Mouse (Mus musculus) forebrain, embryonic 10.5 days (tissue): ENCODE measurements around the gene Zfp981. TPM values are rescaled to one million over a fixed set of nuclear protein-coding genes. Genes with fewer than 3 reads are reported as not detected.

Experiments used
- polyA plus RNA-seq: library from polyadenylated mRNA; unstranded; fragments of >200 nt; fragmentation: Nextera tagmentation; extraction: Ambion mirVana; gene quantifications from 2 replicates; pipeline ENCODE4 v1.2.1, GENCODE M21; 2016

Zfp981 gene
- polyA plus RNA-seq, 1 experiment from 2014 or later, result 0.07 TPM

Other genes starting within 250 kb of the Zfp981 start
- gene Zfp992, start 53.0 kb upstream of the Zfp981 start, polyA plus RNA-seq, result 4.0 and 4.3 TPM in 2 replicates
- gene Zfp993, start 108.9 kb downstream of the Zfp981 start, polyA plus RNA-seq, result 2.6 and 5.1 TPM in 2 replicates